Mouse (Mus musculus): ENCODE measurements around the gene Fstl4. TPM values are rescaled to one million over a fixed set of nuclear protein-coding genes. Genes with fewer than 3 reads are reported as not detected.

The Fstl4 gene
- polyA plus RNA-seq, 1 experiment from 2014 or later: not detected

DNA sequence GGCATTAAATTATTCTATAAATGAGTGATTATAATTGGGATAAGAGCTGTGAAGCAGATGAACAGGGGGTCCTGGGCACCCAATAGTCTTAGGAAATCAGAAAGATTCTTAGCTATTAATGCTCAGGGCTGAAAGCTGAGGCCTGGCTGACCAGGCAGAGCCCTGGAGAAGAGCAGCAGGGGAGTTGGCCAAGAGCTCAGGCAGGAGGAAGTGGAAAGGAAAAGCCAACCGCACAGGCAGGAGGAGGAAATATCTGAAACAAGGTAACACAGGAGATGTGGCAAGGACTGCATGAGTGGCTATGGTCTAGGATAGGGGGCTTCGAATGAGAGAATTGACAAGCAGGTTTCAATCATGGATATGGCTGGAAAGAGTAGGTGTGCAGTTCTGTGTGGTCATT lies 115.5 kb downstream of the Fstl4 start:
- H3K9ac ChIP-seq (replicated peaks): no peak overlapping the region
- H3K4me1 ChIP-seq (ENCODE audit: insufficient read depth): no peaks in the 10 kb centered on the region
- H3K4me3 ChIP-seq (ENCODE audit: low read depth, low read length): no peak overlapping the region
- no peak for TF ChIP-seq CTCF (IDR thresholded peaks at IDR 0.05; ENCODE audit: low read depth)
- no peaks in the 10 kb centered on the region for H3K36me3 ChIP-seq (replicated peaks; ENCODE audit: insufficient read depth, low read length)
- no peak for DNase-seq
- H3K9me3 ChIP-seq (ENCODE audit: low read length): 0 out of 2 replicates have a peak, but pooled peaks cover under 1% of the 10 kb centered on the region
- no peak overlapping the region for H3K27ac ChIP-seq (ENCODE audit: low read depth)
- no peaks in the 10 kb centered on the region for H3K27me3 ChIP-seq (ENCODE audit: insufficient read depth, low read length)
- no peak for ATAC-seq
- no peak overlapping the region for H3K4me2 ChIP-seq (ENCODE audit: low read depth, low read length)
- WGBS (ENCODE audit: insufficient replicate concordance): 40% methylated on average over 2 of the region's 2 CpGs

- Histone ChIP-seq H3K36me3 (replicated peaks; ENCODE audit: insufficient read depth, low read length) (no peaks in the 10 kb centered on the region), H3K27ac (ENCODE audit: low read depth) (no peak overlapping the region), H3K4me1 (ENCODE audit: insufficient read depth) (no peaks in the 10 kb centered on the region), H3K9me3 (ENCODE audit: low read length) (no peaks in the 10 kb centered on the region), H3K9ac (replicated peaks) (no peak overlapping the region), H3K4me2 (ENCODE audit: low read depth, low read length) (no peak overlapping the region), H3K27me3 (ENCODE audit: insufficient read depth, low read length) (peaks cover 6% of the 10 kb centered on the region; the same call in 1 of the 2 replicates), H3K4me3 (ENCODE audit: low read depth, low read length) (no peak overlapping the region)
- TF ChIP-seq CTCF (IDR thresholded peaks at IDR 0.05; ENCODE audit: low read depth) (no peak), EP300 (IDR thresholded peaks at IDR 0.05; ENCODE audit: low read depth) (no peak)
- 27% methylated on average over 6 of the region's 6 CpGs for WGBS (ENCODE audit: insufficient replicate concordance)
- DNase-seq: no peak
- no peak for ATAC-seq
Observed at GRCm38 (mm10) chr11:52886559-52887303, 122.3 kb downstream of the Fstl4 start.

- H3K4me2 ChIP-seq (ENCODE audit: low read depth, low read length): no peak overlapping the region
- peaks cover 6% of the 10 kb centered on the region; the same call in 1 of the 2 replicates for H3K27me3 ChIP-seq (ENCODE audit: insufficient read depth, low read length)
- no peak overlapping the region for H3K4me3 ChIP-seq (ENCODE audit: low read depth, low read length)
- H3K4me1 ChIP-seq (ENCODE audit: insufficient read depth): no peaks in the 10 kb centered on the region
- no peak overlapping the region for H3K27ac ChIP-seq (ENCODE audit: low read depth)
- ATAC-seq (no peak), DNase-seq (no peak)
- no peaks in the 10 kb centered on the region for H3K9me3 ChIP-seq (ENCODE audit: low read length)
- no peaks in the 10 kb centered on the region for H3K36me3 ChIP-seq (replicated peaks; ENCODE audit: insufficient read depth, low read length)
- H3K9ac ChIP-seq (replicated peaks): no peak overlapping the region
- 33% methylated on average over 6 of the region's 6 CpGs for WGBS (ENCODE audit: insufficient replicate concordance)
- no peak for TF ChIP-seq CTCF (IDR thresholded peaks at IDR 0.05; ENCODE audit: low read depth)
- TF ChIP-seq EP300 (IDR thresholded peaks at IDR 0.05; ENCODE audit: low read depth): no peak
Observed at GRCm38 (mm10) chr11:52888150-52888549, 123.7 kb downstream of the Fstl4 start.

GRCm38 (mm10) chr11:52889527-52889926 lies 125.1 kb downstream of the Fstl4 start:
- WGBS (ENCODE audit: insufficient replicate concordance): 61% methylated on average over 4 of the region's 4 CpGs
- no peak for ATAC-seq
- peaks cover 6% of the 10 kb centered on the region; the same call in 1 of the 2 replicates for H3K27me3 ChIP-seq (ENCODE audit: insufficient read depth, low read length)
- no peaks in the 10 kb centered on the region for H3K4me1 ChIP-seq (ENCODE audit: insufficient read depth)
- no peak overlapping the region for H3K4me3 ChIP-seq (ENCODE audit: low read depth, low read length)
- H3K9ac ChIP-seq (replicated peaks): no peak overlapping the region
- DNase-seq: no peak
- H3K27ac ChIP-seq (ENCODE audit: low read depth): no peak overlapping the region
- H3K4me2 ChIP-seq (ENCODE audit: low read depth, low read length): no peak overlapping the region
- no peaks in the 10 kb centered on the region for H3K36me3 ChIP-seq (replicated peaks; ENCODE audit: insufficient read depth, low read length)
- H3K9me3 ChIP-seq (ENCODE audit: low read length): no peaks in the 10 kb centered on the region
- TF ChIP-seq EP300 (IDR thresholded peaks at IDR 0.05; ENCODE audit: low read depth) (no peak), CTCF (IDR thresholded peaks at IDR 0.05; ENCODE audit: low read depth) (no peak)

GRCm38 (mm10) chr11:52890156-52890555 lies 125.7 kb downstream of the Fstl4 start:
- Histone ChIP-seq H3K27ac (ENCODE audit: low read depth) (no peak overlapping the region), H3K4me3 (ENCODE audit: low read depth, low read length) (no peak overlapping the region), H3K9ac (replicated peaks) (no peak overlapping the region), H3K4me1 (ENCODE audit: insufficient read depth) (no peaks in the 10 kb centered on the region), H3K4me2 (ENCODE audit: low read depth, low read length) (no peak overlapping the region), H3K36me3 (replicated peaks; ENCODE audit: insufficient read depth, low read length) (no peaks in the 10 kb centered on the region), H3K9me3 (ENCODE audit: low read length) (no peaks in the 10 kb centered on the region), H3K27me3 (ENCODE audit: insufficient read depth, low read length) (peaks cover 6% of the 10 kb centered on the region; the same call in 1 of the 2 replicates)
- 52% methylated on average over 7 of the region's 7 CpGs for WGBS (ENCODE audit: insufficient replicate concordance)
- ATAC-seq: no peak
- no peak for TF ChIP-seq CTCF (IDR thresholded peaks at IDR 0.05; ENCODE audit: low read depth)
- DNase-seq: no peak

DNA sequence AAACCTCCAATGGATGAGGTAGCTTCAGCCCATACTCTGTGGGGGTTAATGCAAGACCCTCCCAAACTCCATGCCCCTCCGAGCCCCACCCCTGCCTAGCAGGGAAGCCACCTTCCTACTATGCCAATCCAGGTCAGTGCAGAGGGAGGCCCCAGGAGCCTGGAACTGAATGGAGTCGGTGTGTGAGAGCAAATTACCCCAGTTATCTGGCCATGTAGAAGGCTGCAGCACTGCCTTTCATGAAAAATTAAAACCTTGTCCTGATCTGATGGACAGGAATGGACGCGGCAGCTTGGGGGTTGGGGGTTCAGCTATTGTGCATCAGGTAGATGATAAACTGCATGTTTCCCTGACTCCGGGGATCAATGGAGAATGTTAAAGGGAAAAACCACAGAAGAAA lies 139.7 kb downstream of the Fstl4 start:
- H3K27ac ChIP-seq (ENCODE audit: low read depth): no peak overlapping the region
- no peaks in the 10 kb centered on the region for H3K36me3 ChIP-seq (replicated peaks; ENCODE audit: insufficient read depth, low read length)
- WGBS (ENCODE audit: insufficient replicate concordance): 75% methylated on average over 5 of the region's 5 CpGs
- no peak overlapping the region for H3K4me3 ChIP-seq (ENCODE audit: low read depth, low read length)
- TF ChIP-seq EP300 (IDR thresholded peaks at IDR 0.05; ENCODE audit: low read depth): no peak
- no peak for TF ChIP-seq CTCF (IDR thresholded peaks at IDR 0.05; ENCODE audit: low read depth)
- H3K4me2 ChIP-seq (ENCODE audit: low read depth, low read length): no peak overlapping the region
- H3K9me3 ChIP-seq (ENCODE audit: low read length): no peaks in the 10 kb centered on the region
- H3K9ac ChIP-seq (replicated peaks): no peak overlapping the region
- H3K27me3 ChIP-seq (ENCODE audit: insufficient read depth, low read length): no peaks in the 10 kb centered on the region
- no peaks in the 10 kb centered on the region for H3K4me1 ChIP-seq (ENCODE audit: insufficient read depth)
- DNase-seq (no peak), ATAC-seq (no peak)

Measured in liver, postnatal 0 days (tissue).